Mouse (Mus musculus): ENCODE results near the gene Tgfbr3. TPM values are rescaled to one million over a fixed set of nuclear protein-coding genes. Genes with fewer than 3 reads are reported as not detected.

The Tgfbr3 gene
- total RNA-seq, 2 experiments from 2014 or later, result 10.8 to 11.3 TPM

DNA sequence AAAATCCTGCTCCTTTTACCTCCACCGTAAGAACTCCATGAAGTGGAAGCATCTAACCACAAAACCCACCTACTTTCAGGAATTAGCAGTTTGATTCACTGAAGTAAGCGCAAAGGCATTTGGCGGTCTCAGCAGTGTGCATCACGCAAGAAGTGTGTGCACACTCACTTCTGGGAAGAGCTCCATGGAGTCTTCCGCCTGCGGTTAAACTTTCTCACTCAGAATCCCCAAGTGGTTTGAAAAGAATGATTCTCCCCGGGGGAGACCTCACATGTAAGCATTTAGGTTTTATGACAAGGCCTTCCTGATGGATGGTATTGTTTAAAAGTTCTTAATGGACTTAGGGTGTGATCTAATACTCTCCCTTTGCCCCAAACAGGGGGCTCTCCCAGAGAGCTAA is 164.9 kb downstream of the Tgfbr3 start:
- H3K4me3 ChIP-seq, result no peak overlapping the region
- H3K27ac ChIP-seq, result no peak overlapping the region
- TF ChIP-seq CTCF (IDR thresholded peaks at IDR 0.05), result no peak
- no peak for DNase-seq (ENCODE audit: extremely low spot score in 1 of 2, low spot score in 2 of 2)
- intact Hi-C loops (cut with DNase I), result no loop called here

DNA sequence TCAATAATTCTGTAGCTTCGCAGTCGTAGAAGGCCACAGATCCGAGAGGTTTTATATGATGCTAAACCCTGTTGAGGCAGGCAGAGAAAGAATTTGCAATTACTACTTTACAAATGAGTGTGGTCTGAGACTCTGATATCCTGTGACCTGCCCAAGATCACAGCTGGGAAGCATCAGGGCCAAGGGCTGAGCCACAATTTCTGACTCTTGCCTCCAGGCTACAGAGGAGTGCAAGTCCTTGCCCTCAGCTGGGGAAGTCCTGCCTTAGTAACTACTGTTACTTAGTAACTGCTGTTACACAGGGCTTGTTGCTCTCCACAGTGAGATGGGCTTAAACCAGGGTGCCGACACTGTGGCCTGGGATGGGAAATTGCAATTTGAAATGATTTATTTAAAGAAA is 166.8 kb downstream of the Tgfbr3 start:
- H3K4me3 ChIP-seq, result no peak overlapping the region
- intact Hi-C loops (cut with DNase I), result no loop called here
- no peak overlapping the region for H3K27ac ChIP-seq
- DNase-seq (ENCODE audit: extremely low spot score in 1 of 2, low spot score in 2 of 2), result no peak
- TF ChIP-seq CTCF (IDR thresholded peaks at IDR 0.05), result no peak

DNA sequence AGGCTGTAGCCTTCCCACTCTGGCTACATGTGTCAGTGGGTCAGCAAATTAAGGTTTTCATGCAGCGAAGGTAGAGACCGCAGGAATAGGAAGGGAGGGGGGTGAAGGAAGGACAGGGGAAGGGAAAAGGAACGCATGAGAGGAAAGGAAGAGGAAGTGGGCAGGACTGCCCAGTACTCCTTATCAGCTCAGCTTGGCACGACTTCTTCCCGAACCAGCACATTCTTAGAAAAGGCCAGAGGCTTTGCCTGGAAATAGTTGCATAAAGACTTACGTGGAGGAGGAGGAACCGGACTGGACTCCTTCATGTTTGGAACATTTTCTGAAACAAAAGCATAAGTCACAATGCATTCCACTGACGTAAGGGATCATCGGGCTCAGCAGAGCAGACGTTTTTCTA is 168.3 kb downstream of the Tgfbr3 start:
- intact Hi-C loops (cut with DNase I), result no loop called here
- TF ChIP-seq CTCF (IDR thresholded peaks at IDR 0.05), result no peak
- Histone ChIP-seq H3K27ac (no peak overlapping the region), H3K4me3 (no peak overlapping the region)
- no peak for DNase-seq (ENCODE audit: extremely low spot score in 1 of 2, low spot score in 2 of 2)

DNA sequence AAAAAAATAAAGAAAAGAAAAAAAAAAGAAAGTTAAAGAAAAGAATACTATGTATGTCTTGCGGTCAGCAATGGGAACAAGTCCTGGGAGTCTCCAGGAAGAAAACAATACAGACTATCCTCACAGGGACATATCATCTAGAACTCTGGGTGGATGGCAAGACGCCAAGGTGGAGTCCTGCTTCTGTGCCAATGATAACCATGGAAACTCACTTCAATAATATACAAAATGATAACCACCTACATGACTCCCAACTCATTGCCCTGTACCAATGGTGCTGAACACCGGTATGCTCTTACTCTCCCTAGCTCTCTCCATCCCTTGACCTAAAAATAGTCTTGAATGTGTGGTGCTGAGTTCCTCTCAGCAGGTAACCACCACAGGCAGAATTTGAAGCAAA is 168.8 kb downstream of the Tgfbr3 start:
- no peak for TF ChIP-seq CTCF (IDR thresholded peaks at IDR 0.05)
- H3K4me3 ChIP-seq, result no peak overlapping the region
- no peak overlapping the region for H3K27ac ChIP-seq
- DNase-seq (ENCODE audit: extremely low spot score in 1 of 2, low spot score in 2 of 2), result no peak
- intact Hi-C loops (cut with DNase I), result no loop called here

DNA sequence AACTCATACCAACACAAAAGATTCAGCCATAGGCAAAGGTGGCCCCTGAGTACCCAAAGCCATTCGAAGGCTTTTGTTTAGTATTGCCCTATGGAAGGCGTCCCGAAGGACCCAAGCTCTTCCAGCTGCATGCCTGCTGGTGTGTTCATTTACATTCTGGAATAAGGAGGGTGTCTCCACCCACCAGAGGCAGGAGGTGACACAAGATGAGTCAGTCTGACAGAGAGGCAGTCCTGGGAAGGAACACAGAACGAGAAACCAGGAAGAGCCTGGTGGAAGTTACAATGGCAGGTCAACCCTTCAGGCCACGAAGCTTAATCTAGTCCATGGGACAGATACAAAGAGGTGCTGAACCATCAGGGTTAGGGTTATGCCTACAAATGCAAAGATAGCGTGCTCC is 169.5 kb downstream of the Tgfbr3 start:
- TF ChIP-seq CTCF (IDR thresholded peaks at IDR 0.05), result no peak
- intact Hi-C loops (cut with DNase I), result no loop called here
- DNase-seq (ENCODE audit: extremely low spot score in 1 of 2, low spot score in 2 of 2), result no peak
- Histone ChIP-seq H3K27ac (no peak overlapping the region), H3K4me3 (no peak overlapping the region)

DNA sequence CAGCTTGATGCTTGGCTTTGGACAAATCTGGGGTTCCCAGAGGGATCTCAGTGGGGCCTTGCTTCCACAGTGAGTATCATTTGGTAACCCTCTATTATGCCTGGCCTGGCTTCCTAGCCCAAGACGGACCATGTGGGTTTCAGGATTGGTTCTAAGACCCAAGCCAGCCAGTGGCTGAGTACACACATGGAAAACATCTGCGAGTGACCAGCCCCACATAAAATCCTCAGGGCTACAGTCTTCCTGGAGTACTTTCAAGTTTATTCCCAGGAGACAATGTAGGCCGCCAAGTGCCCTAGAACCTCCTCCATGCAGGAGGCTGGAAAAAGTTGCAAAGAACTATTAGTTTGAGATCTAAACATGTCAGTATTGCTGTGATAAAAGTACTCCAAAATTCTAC is 172.6 kb downstream of the Tgfbr3 start:
- H3K4me3 ChIP-seq, result no peak overlapping the region
- intact Hi-C loops (cut with DNase I), result no loop called here
- TF ChIP-seq CTCF (IDR thresholded peaks at IDR 0.05), result no peak
- H3K27ac ChIP-seq, result no peak overlapping the region
- DNase-seq (ENCODE audit: extremely low spot score in 1 of 2, low spot score in 2 of 2), result no peak

DNA sequence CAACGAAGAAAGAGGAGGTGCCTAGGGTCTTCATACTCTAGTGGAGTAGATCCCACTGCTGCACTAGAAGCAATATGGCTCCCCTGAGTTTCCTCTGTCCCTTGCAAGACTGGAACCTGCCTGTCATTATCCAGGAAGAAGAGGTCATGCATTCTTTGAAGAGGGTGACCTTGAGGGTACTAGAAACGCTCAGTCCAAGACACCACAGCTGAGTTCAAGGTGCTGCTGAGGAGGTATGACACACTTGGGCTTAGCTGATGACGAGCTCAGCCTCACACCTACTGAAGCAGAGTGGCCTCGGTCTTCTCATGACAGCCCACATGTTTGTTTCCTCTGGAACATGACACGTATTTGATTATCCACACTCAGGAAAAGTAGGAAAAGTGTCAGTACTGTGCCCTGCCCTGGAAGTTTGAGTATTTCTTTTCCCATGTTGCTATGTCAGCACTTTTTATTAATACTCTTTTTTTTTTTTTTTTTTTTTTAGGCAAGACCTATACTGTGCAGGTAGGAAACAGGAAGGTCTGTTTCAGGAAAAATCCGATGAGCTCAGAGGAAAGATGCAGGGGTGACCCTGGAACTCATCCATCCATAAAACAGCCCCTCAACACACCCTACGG is 176.7 kb downstream of the Tgfbr3 start:
- no peak overlapping the region for H3K4me3 ChIP-seq
- DNase-seq (ENCODE audit: extremely low spot score in 1 of 2, low spot score in 2 of 2), result no peak
- TF ChIP-seq CTCF (IDR thresholded peaks at IDR 0.05), result no peak
- intact Hi-C loops (cut with DNase I), result no loop called here
- no peak overlapping the region for H3K27ac ChIP-seq

DNA sequence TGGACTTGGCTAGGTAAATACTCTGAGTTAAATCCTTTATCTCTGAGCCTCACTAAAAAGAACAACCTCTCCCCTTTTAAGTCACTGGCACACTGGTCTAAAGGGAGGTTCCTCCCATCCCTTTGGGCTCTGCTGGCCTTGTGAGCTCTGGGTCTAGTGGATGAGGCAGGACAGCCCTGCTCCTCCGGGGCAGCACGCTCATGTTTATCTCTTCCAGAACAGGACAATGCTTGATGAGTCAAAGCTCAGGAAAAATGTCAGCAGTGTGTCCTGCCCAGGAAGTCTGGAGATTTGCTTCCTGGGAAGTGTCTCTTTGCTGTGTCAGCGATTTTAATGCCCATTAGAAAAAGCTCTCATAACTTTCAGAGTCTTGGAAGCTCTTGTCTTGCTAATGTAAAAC is 177.6 kb downstream of the Tgfbr3 start:
- DNase-seq (ENCODE audit: extremely low spot score in 1 of 2, low spot score in 2 of 2), result no peak
- intact Hi-C loops (cut with DNase I), result no loop called here
- no peak overlapping the region for H3K4me3 ChIP-seq
- TF ChIP-seq CTCF (IDR thresholded peaks at IDR 0.05), result no peak
- no peak overlapping the region for H3K27ac ChIP-seq

DNA sequence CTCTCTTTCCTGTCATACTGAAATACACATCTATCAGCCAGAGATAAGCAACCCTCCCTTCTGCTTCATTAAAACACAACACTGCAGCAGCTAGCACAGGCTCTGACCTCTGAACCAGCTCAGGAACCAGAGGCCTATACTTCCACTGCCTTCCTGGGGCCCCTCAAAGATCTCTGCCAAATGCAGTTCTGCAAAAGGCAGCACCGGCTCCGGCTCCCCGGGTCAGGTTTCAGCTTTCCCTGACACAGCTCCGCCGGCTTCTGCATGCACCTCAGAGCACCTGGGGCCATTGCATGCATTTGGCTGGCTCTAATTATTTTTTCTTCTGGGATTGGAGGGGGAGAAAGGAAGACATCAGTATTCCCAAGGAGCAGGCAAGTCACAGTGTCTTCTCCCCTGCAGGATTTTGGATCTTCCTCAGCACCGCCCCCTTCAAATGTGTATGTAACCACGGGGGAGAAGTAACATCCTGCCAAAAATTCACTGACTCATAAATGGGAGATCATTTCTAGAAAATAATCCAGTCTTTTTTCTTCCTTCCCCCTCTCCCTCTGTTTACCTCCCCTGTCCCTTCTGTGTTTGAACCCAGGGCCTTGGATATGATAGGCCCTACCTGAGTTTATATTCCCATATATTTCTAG is 178.4 kb downstream of the Tgfbr3 start:
- intact Hi-C loops (cut with DNase I), result no loop called here
- Histone ChIP-seq H3K27ac (no peak overlapping the region), H3K4me3 (no peak overlapping the region)
- no peak for TF ChIP-seq CTCF (IDR thresholded peaks at IDR 0.05)
- DNase-seq (ENCODE audit: extremely low spot score in 1 of 2, low spot score in 2 of 2), result peak; percentile 26

DNA sequence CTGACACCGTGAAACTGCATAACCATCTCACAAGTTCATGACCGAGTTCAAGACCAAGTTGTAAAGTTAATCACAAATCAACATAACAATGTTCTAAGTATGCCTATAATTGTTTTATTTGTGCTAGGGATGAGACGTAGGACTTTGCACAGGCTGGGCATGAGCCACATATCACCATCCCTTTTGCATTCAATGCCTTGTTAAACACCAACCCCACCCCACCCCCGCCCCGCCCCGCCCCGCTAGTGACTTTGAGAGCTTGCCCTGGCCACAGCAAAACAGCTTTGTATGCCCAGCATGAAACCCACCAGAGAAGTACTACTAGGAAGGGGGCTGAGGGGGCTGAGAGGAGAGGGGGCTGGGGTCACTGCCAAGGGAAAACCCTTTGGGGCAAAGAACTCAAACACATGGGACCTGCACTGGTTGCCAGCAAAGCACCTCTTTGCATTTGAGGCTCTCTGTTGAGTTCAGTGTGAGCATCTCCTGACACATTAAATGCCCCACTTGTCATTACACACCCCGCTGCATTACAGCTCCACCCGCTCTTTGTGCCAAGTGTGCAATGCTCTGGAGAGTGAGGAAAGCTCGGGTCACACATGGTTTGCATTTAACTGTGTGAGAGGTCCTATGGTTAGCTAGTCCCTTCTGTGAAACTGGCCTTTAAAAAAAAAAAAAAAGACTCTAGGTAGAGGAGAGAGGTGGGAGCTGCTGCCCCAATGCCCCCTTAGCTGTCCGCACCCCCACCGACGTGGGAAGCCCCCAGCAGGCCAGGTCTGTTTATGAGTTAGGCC is 179.1 kb downstream of the Tgfbr3 start:
- no peak for DNase-seq (ENCODE audit: extremely low spot score in 1 of 2, low spot score in 2 of 2)
- intact Hi-C loops (cut with DNase I), result no loop called here
- Histone ChIP-seq H3K4me3 (no peak overlapping the region), H3K27ac (no peak overlapping the region)
- TF ChIP-seq CTCF (IDR thresholded peaks at IDR 0.05), result no peak

DNA sequence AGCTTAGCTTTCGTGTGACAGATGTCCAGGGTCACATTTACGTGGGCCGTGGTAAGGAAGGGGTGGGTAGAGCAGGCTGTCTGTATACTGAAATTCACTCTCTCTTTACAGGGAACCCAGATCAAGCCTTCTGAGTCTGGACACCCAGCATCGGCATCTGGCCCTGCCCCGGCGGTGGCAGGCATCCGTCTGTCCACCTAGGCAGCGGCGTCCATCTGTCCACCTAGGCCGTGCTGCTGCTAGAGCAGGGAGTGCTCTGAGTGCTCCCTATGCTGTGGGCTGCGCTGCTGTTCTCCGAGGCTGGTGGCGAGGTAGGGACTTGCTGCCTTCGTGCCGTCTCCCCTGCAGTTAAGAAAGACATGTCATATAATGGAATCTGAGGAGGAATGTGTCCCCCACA is 180.0 kb downstream of the Tgfbr3 start:
- intact Hi-C loops (cut with DNase I), result no loop called here
- TF ChIP-seq CTCF (IDR thresholded peaks at IDR 0.05), result no peak
- H3K4me3 ChIP-seq, result no peak overlapping the region
- H3K27ac ChIP-seq, result no peak overlapping the region
- no peak for DNase-seq (ENCODE audit: extremely low spot score in 1 of 2, low spot score in 2 of 2)

DNA sequence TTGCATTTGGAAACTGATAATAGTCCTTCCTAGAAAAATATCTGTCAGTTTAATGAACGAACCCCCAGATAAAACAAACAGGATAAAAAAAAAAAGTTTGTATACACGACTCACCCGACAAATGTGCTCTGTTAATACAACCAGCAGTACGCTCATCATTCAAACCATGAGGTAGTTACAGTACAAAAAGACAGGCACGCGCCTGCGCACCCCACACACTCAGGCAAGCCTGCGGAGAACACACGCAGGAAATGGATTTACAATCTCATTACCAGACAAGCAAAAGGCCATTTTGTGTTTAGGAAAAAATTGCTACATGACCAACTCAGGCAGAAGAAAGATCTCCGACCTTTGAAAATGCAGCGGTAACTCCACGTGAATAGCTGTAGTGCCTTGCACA is 182.6 kb downstream of the Tgfbr3 start:
- no peak for DNase-seq (ENCODE audit: extremely low spot score in 1 of 2, low spot score in 2 of 2)
- H3K4me3 ChIP-seq, result no peak overlapping the region
- no peak for TF ChIP-seq CTCF (IDR thresholded peaks at IDR 0.05)
- intact Hi-C loops (cut with DNase I), result no loop called here
- H3K27ac ChIP-seq, result no peak overlapping the region

Data from left cerebral cortex, adult 2 months (tissue).